Mouse (Mus musculus) myocyte (in vitro differentiated cells): ENCODE data around the gene Aftph.

Source experiments
- CEBPB ChIP-seq: IDR thresholded peaks from 2 replicates; pipeline ENCODE4 v1.6.1; 2011; ENCODE audit warnings: mild to moderate bottlenecking, moderate library complexity; ENCODE audit not compliant: poor library complexity, insufficient read depth, severe bottlenecking
- E2F4 ChIP-seq: IDR thresholded peaks from one replicate; pipeline ENCODE4 v1.6.1; 2011; ENCODE audit warnings: mild to moderate bottlenecking, control low read depth, moderate library complexity; ENCODE audit not compliant: insufficient read depth
- MAX ChIP-seq: IDR thresholded peaks from one replicate; pipeline ENCODE4 v1.6.1; 2011; ENCODE audit warnings: low read depth, mild to moderate bottlenecking, control low read depth
- MYOD1 ChIP-seq, 3 experiments: IDR thresholded peaks; one replicate each; pipeline ENCODE4 v1.6.1; 2011; ENCODE audit warnings: control low read depth in 2 of 3, low read depth in 2 of 3, mild to moderate bottlenecking in 2 of 3, moderate library complexity in 1 of 3; ENCODE audit not compliant: insufficient read length in 2 of 3, control insufficient read depth in 1 of 3
- MYOG ChIP-seq, 3 experiments: IDR thresholded peaks; one replicate each; pipeline ENCODE4 v1.6.1; 2011; ENCODE audit warnings: control low read depth in 2 of 3, low read depth in 2 of 3, mild to moderate bottlenecking in 2 of 3; ENCODE audit not compliant: insufficient read length in 2 of 3, control insufficient read depth in 1 of 3, insufficient read depth in 1 of 3
- POLR2A ChIP-seq: IDR thresholded peaks from one replicate; pipeline ENCODE4 v1.6.1; 2011; ENCODE audit warnings: low read depth, mild to moderate bottlenecking, control low read depth, moderate library complexity; ENCODE audit not compliant: insufficient read length
- POLR2AphosphoS2 ChIP-seq: IDR thresholded peaks from one replicate; pipeline ENCODE4 v1.6.1; 2011; ENCODE audit warnings: low read depth, control low read depth; ENCODE audit not compliant: insufficient read length
- REST ChIP-seq: IDR thresholded peaks from one replicate; pipeline ENCODE4 v1.6.1; 2011; ENCODE audit warnings: mild to moderate bottlenecking, control low read depth, moderate library complexity; ENCODE audit not compliant: insufficient read depth, insufficient read length
- SRF ChIP-seq: IDR thresholded peaks from one replicate; pipeline ENCODE4 v1.6.1; 2011; ENCODE audit warnings: low read depth; ENCODE audit not compliant: control insufficient read depth, insufficient read length
- TCF12 ChIP-seq: IDR thresholded peaks from one replicate; pipeline ENCODE4 v1.6.1; 2011; ENCODE audit warnings: mild to moderate bottlenecking, control low read depth; ENCODE audit not compliant: poor library complexity, insufficient read depth, severe bottlenecking
- TCF3 ChIP-seq: IDR thresholded peaks from one replicate; pipeline ENCODE4 v1.6.1; 2011; ENCODE audit warnings: low read depth, control low read depth; ENCODE audit not compliant: insufficient read length
- USF1 ChIP-seq: IDR thresholded peaks from one replicate; pipeline ENCODE4 v1.6.1; 2011; ENCODE audit warnings: low read depth, mild to moderate bottlenecking, control low read depth, moderate library complexity

- TF ChIP-seq E2F4 (no peak), POLR2A (no peak), POLR2AphosphoS2 (no peak), MAX (no peak), TCF12 (no peak), MYOD1 (IDR thresholded peaks at IDR 0.05; ENCODE audit: control insufficient read depth in 1 of 3, insufficient read length in 2 of 3, low read depth in 2 of 3) (no peak), USF1 (no peak), TCF3 (no peak), SRF (no peak), REST (no peak), CEBPB (no peak), MYOG (IDR thresholded peaks at IDR 0.05; ENCODE audit: control insufficient read depth in 1 of 3, insufficient read depth in 1 of 3, insufficient read length in 2 of 3, low read depth in 2 of 3) (no peak)
These were observed 60.6 kb downstream of the Aftph start for GRCm38 (mm10) chr11:20680781-20681180.
